Mouse (Mus musculus): ENCODE data around the gene Oxct2b.
"Not testable (repeated sequence)": the region's sequence is repeated elsewhere in the genome, so short reads cannot be mapped to it uniquely, and the experiment has no call there.

DNA sequence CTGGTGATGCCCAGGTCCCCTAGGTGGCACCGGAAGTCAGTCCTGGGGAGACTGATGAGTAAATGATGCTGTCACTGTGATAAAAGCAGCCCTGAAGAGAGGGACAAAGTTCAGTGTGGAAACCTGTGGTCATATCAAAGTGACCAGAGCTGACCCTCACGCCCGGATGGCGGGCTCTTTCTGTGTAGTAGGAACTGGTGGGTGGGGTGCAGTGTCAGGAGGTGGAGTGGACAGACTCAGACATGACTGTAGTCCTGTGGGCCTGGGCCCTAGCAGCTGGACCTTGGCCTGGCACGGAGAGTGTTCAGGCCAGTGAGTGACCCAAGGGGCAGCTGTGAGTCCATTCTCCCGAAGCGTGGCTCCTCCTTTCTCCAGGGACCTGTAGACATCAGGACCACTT lies 10.1 kb upstream of the Oxct2b start:
- TF ChIP-seq POLR2A (IDR thresholded peaks at IDR 0.05; ENCODE audit: borderline replicate concordance, insufficient read depth, low read length); CTCF (IDR thresholded peaks at IDR 0.05; ENCODE audit: borderline replicate concordance, insufficient read depth, low read depth, low read length): not testable (repeated sequence)
